Mouse (Mus musculus) limb, embryonic 14.5 days (tissue): ENCODE measurements around the gene Olfr548-ps1. TPM values are rescaled to one million over a fixed set of nuclear protein-coding genes. Genes with fewer than 3 reads are reported as not detected.

ENCODE experiments used
- ATAC-seq: fragments of 200-750 bp; cut with Nextera tagmentation; 2 replicates; pipeline ENCODE4 v1.8.0; 2017; ENCODE audit warnings: low read depth, moderate number of reproducible peaks, moderate TSS enrichment; ENCODE audit not compliant: low FRiP score
- DNase-seq: peaks from one replicate; pipeline ENCODE4 v3.0.0-alpha.2; 2015; ENCODE audit warnings: low spot score
- H3K27ac ChIP-seq: fragments of 300-500 bp; sonication (generic); replicated peaks from 2 replicates; pipeline ENCODE4 v1.5.1; 2014; ENCODE audit warnings: low read depth, mild to moderate bottlenecking, low read length, moderate library complexity, mixed read lengths
- H3K27me3 ChIP-seq: fragments of 300-500 bp; sonication (generic); 2 replicates; pipeline ENCODE4 v1.6.1; 2014; ENCODE audit warnings: low read length, mixed read lengths; ENCODE audit not compliant: control insufficient read depth, insufficient read depth
- H3K36me3 ChIP-seq: fragments of 300-500 bp; sonication (generic); 2 replicates; pipeline ENCODE4 v1.6.1; 2014; ENCODE audit warnings: mild to moderate bottlenecking, low read length, moderate library complexity, mixed read lengths; ENCODE audit not compliant: control insufficient read depth, insufficient read depth
- H3K4me1 ChIP-seq: fragments of 300-500 bp; sonication (generic); 2 replicates; pipeline ENCODE4 v1.6.1; 2014; ENCODE audit warnings: antibody characterized with exemption, low read length, mixed read lengths; ENCODE audit not compliant: control insufficient read depth, insufficient read depth
- H3K4me2 ChIP-seq: fragments of 300-500 bp; sonication (generic); replicated peaks from 2 replicates; pipeline ENCODE4 v1.6.1; 2014; ENCODE audit warnings: low read depth, mild to moderate bottlenecking, low read length, moderate library complexity; ENCODE audit not compliant: severe bottlenecking
- H3K4me3 ChIP-seq: fragments of 300-500 bp; sonication (generic); replicated peaks from 2 replicates; pipeline ENCODE4 v1.5.1; 2014; ENCODE audit warnings: low read length
- H3K9ac ChIP-seq: fragments of 300-500 bp; sonication (generic); 2 replicates; pipeline ENCODE4 v1.6.1; 2014; ENCODE audit warnings: mild to moderate bottlenecking, low read depth, low read length, moderate library complexity; ENCODE audit not compliant: severe bottlenecking
- H3K9me3 ChIP-seq: fragments of 300-500 bp; sonication (generic); 2 replicates; pipeline ENCODE4 v1.6.1; 2016; ENCODE audit warnings: low read length; ENCODE audit not compliant: control insufficient read depth
- POLR2A ChIP-seq: fragments of 200-500 bp; IDR thresholded peaks from 2 replicates; pipeline ENCODE4 v1.8.0; 2012; ENCODE audit warnings: inconsistent platforms, mild to moderate bottlenecking, moderate library complexity, borderline replicate concordance; ENCODE audit not compliant: insufficient read depth, insufficient read length; ENCODE audit errors: extremely low read depth
- WGBS: fragments of 180-500 bp; shearing (Covaris S2); extraction: QIAGEN DNeasy Blood & Tissue Kit; methylation state at CpG from one replicate; pipeline ENCODE4 v1.1.7; 2014; 5-methylcytosine and 5-hydroxymethylcytosine counted together
- polyA plus RNA-seq, 2 experiments: library from polyadenylated mRNA; depleted of rRNA in 1 of 2; stranded (reverse) in 1 of 2; unstranded in 1 of 2; fragments of >200 nt; fragmentation: Nextera tagmentation in 1 of 2; extraction: Ambion mirVana in 1 of 2; gene quantifications; 2 replicates each; pipeline versions ENCODE4 v1.2.1 to v1.2.3; 2012 to 2014

Gene Olfr548-ps1
- polyA plus RNA-seq, 2 experiments, result not detected

- Histone ChIP-seq H3K4me1 (no peaks in the 10 kb centered on the region), H3K4me2 (no peak overlapping the region), H3K9ac (no peak overlapping the region), H3K27me3 (no peaks in the 10 kb centered on the region), H3K9me3 (no peaks in the 10 kb centered on the region), H3K36me3 (no peaks in the 10 kb centered on the region), H3K4me3 (no peak overlapping the region), H3K27ac (no peak overlapping the region)
- no peak for TF ChIP-seq POLR2A
- DNase-seq, result no peak
- 80% methylated on average over 3 of the region's 3 CpGs for WGBS
- no peak for ATAC-seq
Observed at GRCm38 (mm10) chr7:102573174-102573830, 32.6 kb downstream of the Olfr548-ps1 start.

- Histone ChIP-seq H3K27me3 (no peaks in the 10 kb centered on the region), H3K4me2 (no peak overlapping the region), H3K9me3 (no peaks in the 10 kb centered on the region), H3K9ac (no peak overlapping the region), H3K36me3 (no peaks in the 10 kb centered on the region), H3K4me3 (no peak overlapping the region), H3K27ac (no peak overlapping the region), H3K4me1 (no peaks in the 10 kb centered on the region)
- ATAC-seq (no peak), DNase-seq (no peak)
- no peak for TF ChIP-seq POLR2A
- 76% methylated on average over 6 of the region's 6 CpGs for WGBS
Observed at GRCm38 (mm10) chr7:102575998-102576397, 35.3 kb downstream of the Olfr548-ps1 start.

GRCm38 (mm10) chr7:102591786-102592185 is 51.1 kb downstream of the Olfr548-ps1 start, which contains the start of gene Olfr551:
TSS of gene Olfr551 (minus strand) at chr7:102591886.
- DNase-seq (no peak), ATAC-seq (no peak)
- TF ChIP-seq POLR2A, result no peak
- Histone ChIP-seq H3K9ac (no peak within 1 kb of the TSS), H3K4me2 (no peak within 1 kb of the TSS), H3K9me3 (no peaks in the 10 kb centered on the region), H3K4me1 (no peaks in the 10 kb centered on the region), H3K27me3 (no peaks in the 10 kb centered on the region), H3K27ac (no peak within 1 kb of the TSS), H3K4me3 (no peak within 1 kb of the TSS), H3K36me3 (no peaks in the 10 kb centered on the region)
- 87% methylated on average over 3 of the region's 3 CpGs for WGBS

Other genes starting within 250 kb of the Olfr548-ps1 start
- 66.3 and 79.7 TPM in 2 replicates for gene Rrm1, start 99.2 kb upstream of the Olfr548-ps1 start, polyA plus RNA-seq (2012; rRNA removed)
- gene Rrm1, start 99.2 kb upstream of the Olfr548-ps1 start, polyA plus RNA-seq (2014; fragmentation: Nextera tagmentation; extraction: Ambion mirVana), result 115 and 134 TPM in 2 replicates
- gene Olfr543, start 59.2 kb upstream of the Olfr548-ps1 start, polyA plus RNA-seq (2012; rRNA removed), result not detected in 2 replicates
- 0.36 and 0.44 TPM in 2 replicates for gene Olfr543, start 59.2 kb upstream of the Olfr548-ps1 start, polyA plus RNA-seq (2014; fragmentation: Nextera tagmentation; extraction: Ambion mirVana)
- gene Olfr544, start 52.6 kb upstream of the Olfr548-ps1 start, polyA plus RNA-seq (2012; rRNA removed), result not detected in 2 replicates
- gene Olfr544, start 52.6 kb upstream of the Olfr548-ps1 start, polyA plus RNA-seq (2014; fragmentation: Nextera tagmentation; extraction: Ambion mirVana), result 0.11 and 0.18 TPM in 2 replicates
- gene Olfr545, start 41.3 kb upstream of the Olfr548-ps1 start, polyA plus RNA-seq (2012; rRNA removed), result not detected in 2 replicates
- gene Olfr545, start 41.3 kb upstream of the Olfr548-ps1 start, polyA plus RNA-seq (2014; fragmentation: Nextera tagmentation; extraction: Ambion mirVana), result not detected in 2 replicates
- not detected in 2 replicates for gene Olfr547, start 6.1 kb upstream of the Olfr548-ps1 start, polyA plus RNA-seq (2012; rRNA removed)
- gene Olfr547, start 6.1 kb upstream of the Olfr548-ps1 start, polyA plus RNA-seq (2014; fragmentation: Nextera tagmentation; extraction: Ambion mirVana), result not detected in 2 replicates
- not detected in 2 replicates for gene Olfr549, start 9.0 kb downstream of the Olfr548-ps1 start, polyA plus RNA-seq (2012; rRNA removed)
- not detected in 2 replicates for gene Olfr549, start 9.0 kb downstream of the Olfr548-ps1 start, polyA plus RNA-seq (2014; fragmentation: Nextera tagmentation; extraction: Ambion mirVana)
- 3.4 and 4.0 TPM in 2 replicates for gene Trim21, start 24.6 kb downstream of the Olfr548-ps1 start, polyA plus RNA-seq (2012; rRNA removed)
- gene Trim21, start 24.6 kb downstream of the Olfr548-ps1 start, polyA plus RNA-seq (2014; fragmentation: Nextera tagmentation; extraction: Ambion mirVana), result 0.81 and 1.2 TPM in 2 replicates
- not detected in 2 replicates for gene Olfr550, start 30.5 kb downstream of the Olfr548-ps1 start, polyA plus RNA-seq (2012; rRNA removed)
- gene Olfr550, start 30.5 kb downstream of the Olfr548-ps1 start, polyA plus RNA-seq (2014; fragmentation: Nextera tagmentation; extraction: Ambion mirVana), result not detected in 2 replicates
- not detected in 2 replicates for gene Olfr551, start 51.0 kb downstream of the Olfr548-ps1 start, polyA plus RNA-seq (2012; rRNA removed)
- gene Olfr551, start 51.0 kb downstream of the Olfr548-ps1 start, polyA plus RNA-seq (2014; fragmentation: Nextera tagmentation; extraction: Ambion mirVana), result not detected in 2 replicates
- gene Olfr552, start 56.9 kb downstream of the Olfr548-ps1 start, polyA plus RNA-seq (2012; rRNA removed), result not detected in 2 replicates
- not detected in 2 replicates for gene Olfr552, start 56.9 kb downstream of the Olfr548-ps1 start, polyA plus RNA-seq (2014; fragmentation: Nextera tagmentation; extraction: Ambion mirVana)
- not detected in 2 replicates for gene Olfr553, start 77.3 kb downstream of the Olfr548-ps1 start, polyA plus RNA-seq (2012; rRNA removed)
- not detected in 2 replicates for gene Olfr553, start 77.3 kb downstream of the Olfr548-ps1 start, polyA plus RNA-seq (2014; fragmentation: Nextera tagmentation; extraction: Ambion mirVana)
- gene Olfr554, start 97.5 kb downstream of the Olfr548-ps1 start, polyA plus RNA-seq (2012; rRNA removed), result not detected in 2 replicates
- gene Olfr554, start 97.5 kb downstream of the Olfr548-ps1 start, polyA plus RNA-seq (2014; fragmentation: Nextera tagmentation; extraction: Ambion mirVana), result not detected in 2 replicates
- not detected in 2 replicates for gene Olfr555, start 117.9 kb downstream of the Olfr548-ps1 start, polyA plus RNA-seq (2012; rRNA removed)
- gene Olfr555, start 117.9 kb downstream of the Olfr548-ps1 start, polyA plus RNA-seq (2014; fragmentation: Nextera tagmentation; extraction: Ambion mirVana), result not detected in 2 replicates
- not detected in 2 replicates for gene Olfr556, start 124.0 kb downstream of the Olfr548-ps1 start, polyA plus RNA-seq (2012; rRNA removed)
- not detected in 2 replicates for gene Olfr556, start 124.0 kb downstream of the Olfr548-ps1 start, polyA plus RNA-seq (2014; fragmentation: Nextera tagmentation; extraction: Ambion mirVana)
- 38.1 and 41.4 TPM in 2 replicates for gene Trim68, start 146.4 kb downstream of the Olfr548-ps1 start, polyA plus RNA-seq (2012; rRNA removed)
- 13.4 and 15.3 TPM in 2 replicates for gene Trim68, start 146.4 kb downstream of the Olfr548-ps1 start, polyA plus RNA-seq (2014; fragmentation: Nextera tagmentation; extraction: Ambion mirVana)
- not detected in 2 replicates for gene Olfr557, start 155.0 kb downstream of the Olfr548-ps1 start, polyA plus RNA-seq (2012; rRNA removed)
- not detected in 2 replicates for gene Olfr557, start 155.0 kb downstream of the Olfr548-ps1 start, polyA plus RNA-seq (2014; fragmentation: Nextera tagmentation; extraction: Ambion mirVana)
- 0.87 and 0.99 TPM in 2 replicates for gene Olfr558, start 161.3 kb downstream of the Olfr548-ps1 start, polyA plus RNA-seq (2012; rRNA removed)
- 0.33 and 0.37 TPM in 2 replicates for gene Olfr558, start 161.3 kb downstream of the Olfr548-ps1 start, polyA plus RNA-seq (2014; fragmentation: Nextera tagmentation; extraction: Ambion mirVana)
- not detected in 2 replicates for gene Olfr33, start 178.2 kb downstream of the Olfr548-ps1 start, polyA plus RNA-seq (2012; rRNA removed)
- gene Olfr33, start 178.2 kb downstream of the Olfr548-ps1 start, polyA plus RNA-seq (2014; fragmentation: Nextera tagmentation; extraction: Ambion mirVana), result not detected in 2 replicates
- gene Olfr559, start 186.6 kb downstream of the Olfr548-ps1 start, polyA plus RNA-seq (2012; rRNA removed), result not detected in 2 replicates
- gene Olfr559, start 186.6 kb downstream of the Olfr548-ps1 start, polyA plus RNA-seq (2014; fragmentation: Nextera tagmentation; extraction: Ambion mirVana), result not detected in 2 replicates
- gene Olfr560, start 218.5 kb downstream of the Olfr548-ps1 start, polyA plus RNA-seq (2012; rRNA removed), result 0.04 and 0.05 TPM in 2 replicates
- not detected in 2 replicates for gene Olfr560, start 218.5 kb downstream of the Olfr548-ps1 start, polyA plus RNA-seq (2014; fragmentation: Nextera tagmentation; extraction: Ambion mirVana)
- 0.45 and 0.62 TPM in 2 replicates for gene Olfr78, start 218.6 kb downstream of the Olfr548-ps1 start, polyA plus RNA-seq (2012; rRNA removed)
- gene Olfr78, start 218.6 kb downstream of the Olfr548-ps1 start, polyA plus RNA-seq (2014; fragmentation: Nextera tagmentation; extraction: Ambion mirVana), result 0.07 and 0.18 TPM in 2 replicates
- gene Olfr561, start 230.3 kb downstream of the Olfr548-ps1 start, polyA plus RNA-seq (2012; rRNA removed), result not detected in 2 replicates
- gene Olfr561, start 230.3 kb downstream of the Olfr548-ps1 start, polyA plus RNA-seq (2014; fragmentation: Nextera tagmentation; extraction: Ambion mirVana), result not detected in 2 replicates